Mouse (Mus musculus): ENCODE results near the gene Hmcn1. TPM values are rescaled to one million over a fixed set of nuclear protein-coding genes. Genes with fewer than 3 reads are reported as not detected.

The Hmcn1 gene
- total and polyA plus RNA-seq, 2 experiments from 2014 or later, result 1.2 to 4.1 TPM

GRCm38 (mm10) chr1:150610539-150610938, 382.7 kb downstream of the Hmcn1 start:
- Histone ChIP-seq H3K4me1 (ENCODE audit: insufficient read depth) (no peaks in the 10 kb centered on the region), H3K9me3 (ENCODE audit: low read length) (no peaks in the 10 kb centered on the region), H3K27ac (ENCODE audit: low read depth, low read length) (no peak overlapping the region), H3K27me3 (ENCODE audit: insufficient read depth, low read length) (no peaks in the 10 kb centered on the region), H3K4me2 (ENCODE audit: low read depth) (no peak overlapping the region), H3K36me3 (ENCODE audit: insufficient read depth) (no peaks in the 10 kb centered on the region), H3K9ac (no peak overlapping the region), H3K4me3 (ENCODE audit: low read depth, low read length) (no peak overlapping the region)
- DNase-seq (no peak), ATAC-seq (no peak)
- no peak for TF ChIP-seq CTCF (IDR thresholded peaks at IDR 0.05; ENCODE audit: low read depth)
- WGBS, result 48% methylated on average over 9 of the region's 9 CpGs

GRCm38 (mm10) chr1:150606173-150606572, 387.1 kb downstream of the Hmcn1 start:
- Histone ChIP-seq H3K27me3 (ENCODE audit: insufficient read depth, low read length) (no peaks in the 10 kb centered on the region), H3K36me3 (ENCODE audit: insufficient read depth) (no peaks in the 10 kb centered on the region), H3K9ac (no peak overlapping the region), H3K4me2 (ENCODE audit: low read depth) (no peak overlapping the region), H3K4me1 (ENCODE audit: insufficient read depth) (no peaks in the 10 kb centered on the region), H3K9me3 (ENCODE audit: low read length) (no peaks in the 10 kb centered on the region), H3K27ac (ENCODE audit: low read depth, low read length) (no peak overlapping the region), H3K4me3 (ENCODE audit: low read depth, low read length) (no peak overlapping the region)
- 92% methylated on average over 4 of the region's 4 CpGs for WGBS
- ATAC-seq (no peak), DNase-seq (no peak)
- TF ChIP-seq CTCF (IDR thresholded peaks at IDR 0.05; ENCODE audit: low read depth), result no peak

GRCm38 (mm10) chr1:150593614-150594013, 399.6 kb downstream of the Hmcn1 start:
- Histone ChIP-seq H3K27me3 (ENCODE audit: insufficient read depth, low read length) (no peaks in the 10 kb centered on the region), H3K4me3 (ENCODE audit: low read depth, low read length) (no peak overlapping the region), H3K4me2 (ENCODE audit: low read depth) (no peak overlapping the region), H3K9ac (no peak overlapping the region), H3K4me1 (ENCODE audit: insufficient read depth) (no peaks in the 10 kb centered on the region), H3K9me3 (ENCODE audit: low read length) (no peaks in the 10 kb centered on the region), H3K36me3 (ENCODE audit: insufficient read depth) (no peaks in the 10 kb centered on the region), H3K27ac (ENCODE audit: low read depth, low read length) (no peak overlapping the region)
- ATAC-seq (no peak), DNase-seq (no peak)
- 93% methylated on average over 13 of the region's 13 CpGs for WGBS
- no peak for TF ChIP-seq CTCF (IDR thresholded peaks at IDR 0.05; ENCODE audit: low read depth)

GRCm38 (mm10) chr1:150591253-150591652, 402.0 kb downstream of the Hmcn1 start:
- Histone ChIP-seq H3K4me1 (ENCODE audit: insufficient read depth) (no peaks in the 10 kb centered on the region), H3K36me3 (ENCODE audit: insufficient read depth) (no peaks in the 10 kb centered on the region), H3K9me3 (ENCODE audit: low read length) (no peaks in the 10 kb centered on the region), H3K9ac (no peak overlapping the region), H3K27ac (ENCODE audit: low read depth, low read length) (no peak overlapping the region), H3K4me2 (ENCODE audit: low read depth) (no peak overlapping the region), H3K4me3 (ENCODE audit: low read depth, low read length) (no peak overlapping the region), H3K27me3 (ENCODE audit: insufficient read depth, low read length) (no peaks in the 10 kb centered on the region)
- ATAC-seq, result no peak
- WGBS, result 42% methylated on average over 2 of the region's 2 CpGs
- peak; percentile 67 for DNase-seq
- peak; percentile 72 for TF ChIP-seq CTCF (IDR thresholded peaks at IDR 0.05; ENCODE audit: low read depth)

GRCm38 (mm10) chr1:150587410-150587809, 405.8 kb downstream of the Hmcn1 start:
- Histone ChIP-seq H3K4me2 (ENCODE audit: low read depth) (no peak overlapping the region), H3K9ac (no peak overlapping the region), H3K36me3 (ENCODE audit: insufficient read depth) (no peaks in the 10 kb centered on the region), H3K4me3 (ENCODE audit: low read depth, low read length) (no peak overlapping the region), H3K27ac (ENCODE audit: low read depth, low read length) (no peak overlapping the region), H3K4me1 (ENCODE audit: insufficient read depth) (no peaks in the 10 kb centered on the region), H3K27me3 (ENCODE audit: insufficient read depth, low read length) (no peaks in the 10 kb centered on the region), H3K9me3 (ENCODE audit: low read length) (no peaks in the 10 kb centered on the region)
- ATAC-seq (no peak), DNase-seq (no peak)
- TF ChIP-seq CTCF (IDR thresholded peaks at IDR 0.05; ENCODE audit: low read depth), result no peak

GRCm38 (mm10) chr1:150584477-150584876, 408.8 kb downstream of the Hmcn1 start:
- H3K4me1 ChIP-seq (ENCODE audit: insufficient read depth), result no peaks in the 10 kb centered on the region
- no peak overlapping the region for H3K4me2 ChIP-seq (ENCODE audit: low read depth)
- ATAC-seq (no peak), DNase-seq (no peak)
- TF ChIP-seq CTCF (IDR thresholded peaks at IDR 0.05; ENCODE audit: low read depth), result no peak
- no peaks in the 10 kb centered on the region for H3K9me3 ChIP-seq (ENCODE audit: low read length)
- no peak overlapping the region for H3K27ac ChIP-seq (ENCODE audit: low read depth, low read length)
- no peak overlapping the region for H3K9ac ChIP-seq
- 91% methylated on average over 2 of the region's 2 CpGs for WGBS
- H3K36me3 ChIP-seq (ENCODE audit: insufficient read depth), result no peaks in the 10 kb centered on the region
- no peaks in the 10 kb centered on the region for H3K27me3 ChIP-seq (ENCODE audit: insufficient read depth, low read length)
- no peak overlapping the region for H3K4me3 ChIP-seq (ENCODE audit: low read depth, low read length)

- Histone ChIP-seq H3K4me3 (ENCODE audit: low read depth, low read length) (no peak overlapping the region), H3K4me1 (ENCODE audit: insufficient read depth) (no peaks in the 10 kb centered on the region), H3K27ac (ENCODE audit: low read depth, low read length) (no peak overlapping the region), H3K36me3 (ENCODE audit: insufficient read depth) (no peaks in the 10 kb centered on the region), H3K9ac (no peak overlapping the region), H3K27me3 (ENCODE audit: insufficient read depth, low read length) (no peaks in the 10 kb centered on the region), H3K9me3 (ENCODE audit: low read length) (no peaks in the 10 kb centered on the region), H3K4me2 (ENCODE audit: low read depth) (no peak overlapping the region)
- no peak for TF ChIP-seq CTCF (IDR thresholded peaks at IDR 0.05; ENCODE audit: low read depth)
- DNase-seq (peak; percentile 54), ATAC-seq (peak; percentile 90)
- 38% methylated on average over 8 of the region's 8 CpGs for WGBS
Measured at GRCm38 (mm10) chr1:150583734-150584133, 409.5 kb downstream of the Hmcn1 start.

- 89% methylated on average over 7 of the region's 7 CpGs for WGBS
- Histone ChIP-seq H3K27me3 (ENCODE audit: insufficient read depth, low read length) (no peaks in the 10 kb centered on the region), H3K4me1 (ENCODE audit: insufficient read depth) (no peaks in the 10 kb centered on the region; the same call in 1 of the 2 replicates), H3K9me3 (ENCODE audit: low read length) (no peaks in the 10 kb centered on the region), H3K4me3 (ENCODE audit: low read depth, low read length) (no peak overlapping the region), H3K9ac (no peak overlapping the region), H3K36me3 (ENCODE audit: insufficient read depth) (no peaks in the 10 kb centered on the region), H3K4me2 (ENCODE audit: low read depth) (no peak overlapping the region), H3K27ac (ENCODE audit: low read depth, low read length) (no peak overlapping the region)
- TF ChIP-seq CTCF (IDR thresholded peaks at IDR 0.05; ENCODE audit: low read depth), result no peak
- ATAC-seq (no peak), DNase-seq (no peak)
Measured at GRCm38 (mm10) chr1:150580561-150580960, 412.7 kb downstream of the Hmcn1 start.

Measured in forebrain, postnatal 0 days (tissue).